Mouse (Mus musculus) liver, embryonic 13.5 days (tissue): ENCODE measurements around the gene Elobl. TPM values are rescaled to one million over a fixed set of nuclear protein-coding genes. Genes with fewer than 3 reads are reported as not detected.

Experiments
- ATAC-seq: fragments of 200-750 bp; cut with Nextera tagmentation; 2 replicates; pipeline ENCODE4 v1.8.0; 2017; ENCODE audit warnings: low read depth, mild to moderate bottlenecking, moderate number of reproducible peaks, moderate library complexity
- DNase-seq: peaks from one replicate; pipeline ENCODE4 v3.0.0; 2022
- H3K27ac ChIP-seq: fragments of 300-500 bp; sonication (generic); 2 replicates; pipeline ENCODE4 v1.5.1; 2015; ENCODE audit warnings: moderate library complexity, mild to moderate bottlenecking, inconsistent platforms
- H3K27me3 ChIP-seq: fragments of 300-500 bp; sonication (generic); 2 replicates; pipeline ENCODE4 v1.6.1; 2015; ENCODE audit warnings: mild to moderate bottlenecking, inconsistent platforms
- H3K36me3 ChIP-seq: fragments of 300-500 bp; sonication (generic); 2 replicates; pipeline ENCODE4 v1.6.1; 2015; ENCODE audit warnings: mild to moderate bottlenecking, inconsistent platforms
- H3K4me1 ChIP-seq: fragments of 300-500 bp; sonication (generic); replicated peaks from 2 replicates; pipeline ENCODE4 v1.6.1; 2015; ENCODE audit warnings: inconsistent platforms
- H3K4me2 ChIP-seq: fragments of 300-500 bp; sonication (generic); 2 replicates; pipeline ENCODE4 v1.6.1; 2015; ENCODE audit warnings: inconsistent platforms, mild to moderate bottlenecking, moderate library complexity
- H3K4me3 ChIP-seq: fragments of 300-500 bp; sonication (generic); replicated peaks from 2 replicates; pipeline ENCODE4 v1.5.1; 2015; ENCODE audit warnings: mild to moderate bottlenecking, inconsistent platforms
- H3K9ac ChIP-seq: fragments of 300-500 bp; sonication (generic); 2 replicates; pipeline ENCODE4 v1.6.1; 2015; ENCODE audit warnings: mild to moderate bottlenecking, inconsistent platforms
- H3K9me3 ChIP-seq: fragments of 300-500 bp; sonication (generic); replicated peaks from 2 replicates; pipeline ENCODE4 v1.6.1; 2016; ENCODE audit warnings: inconsistent platforms
- WGBS: fragments of 180-500 bp; shearing (Covaris S2); methylation state at CpG from one replicate; pipeline ENCODE4 v1.1.7; 2015; ENCODE audit not compliant: insufficient replicate concordance; 5-methylcytosine and 5-hydroxymethylcytosine counted together
- polyA plus RNA-seq: library from polyadenylated mRNA; unstranded; fragments of >200 nt; fragmentation: Nextera tagmentation; extraction: Ambion mirVana; gene quantifications from 2 replicates; pipeline ENCODE4 v1.2.1, GENCODE M21; 2015

The Elobl gene
- polyA plus RNA-seq, 1 experiment from 2014 or later, result not detected

- H3K9ac ChIP-seq, result no peak overlapping the region
- WGBS, result 76% methylated on average over 5 of the region's 5 CpGs
Observed at GRCm38 (mm10) chr11:88952117-88952516, 14.6 kb downstream of the Elobl start.

GRCm38 (mm10) chr11:88951576-88951975 is 15.2 kb downstream of the Elobl start:
- ATAC-seq (no peak), DNase-seq (no peak)

More at GRCm38 (mm10) chr11:88952117-88952516, 14.6 kb downstream of the Elobl start:
- Histone ChIP-seq H3K4me1 (peaks cover 41% of the 10 kb centered on the region), H3K4me2 (no peak overlapping the region), H3K36me3 (no peaks in the 10 kb centered on the region; the same call in 1 of the 2 replicates), H3K27ac (no peak overlapping the region), H3K27me3 (no peaks in the 10 kb centered on the region), H3K4me3 (no peak overlapping the region), H3K9me3 (no peaks in the 10 kb centered on the region)
- ATAC-seq, result no peak
- DNase-seq, result no peak

GRCm38 (mm10) chr11:88950640-88951250 is 16.0 kb downstream of the Elobl start:
- Histone ChIP-seq H3K4me2 (0 out of 2 replicates have a peak overlapping the region, but pooled peaks have one; percentile 14), H3K27ac (no peak overlapping the region), H3K36me3 (no peaks in the 10 kb centered on the region; the same call in 1 of the 2 replicates), H3K4me1 (peaks cover 41% of the 10 kb centered on the region), H3K9ac (no peak overlapping the region), H3K4me3 (no peak overlapping the region), H3K27me3 (no peaks in the 10 kb centered on the region), H3K9me3 (no peaks in the 10 kb centered on the region)
- no peak for ATAC-seq
- 81% methylated on average over 13 of the region's 13 CpGs for WGBS
- DNase-seq, result no peak

More at GRCm38 (mm10) chr11:88951576-88951975, 15.2 kb downstream of the Elobl start:
- no peak overlapping the region for H3K9ac ChIP-seq
- H3K4me3 ChIP-seq, result no peak overlapping the region
- no peaks in the 10 kb centered on the region for H3K9me3 ChIP-seq
- no peak overlapping the region for H3K27ac ChIP-seq
- H3K4me1 ChIP-seq, result peaks cover 41% of the 10 kb centered on the region
- no peaks in the 10 kb centered on the region for H3K27me3 ChIP-seq
- WGBS, result 86% methylated on average over 2 of the region's 2 CpGs
- H3K4me2 ChIP-seq, result no peak overlapping the region
- no peaks in the 10 kb centered on the region; the same call in 1 of the 2 replicates for H3K36me3 ChIP-seq

GRCm38 (mm10) chr11:88949802-88950639 is 16.7 kb downstream of the Elobl start:
- Histone ChIP-seq H3K4me2 (0 out of 2 replicates have a peak overlapping the region, but pooled peaks have one; percentile 14), H3K27ac (no peak overlapping the region; the same call in 1 of the 2 replicates), H3K4me1 (peaks cover 37% of the 10 kb centered on the region), H3K9ac (no peak overlapping the region), H3K9me3 (no peaks in the 10 kb centered on the region), H3K4me3 (no peak overlapping the region), H3K27me3 (no peaks in the 10 kb centered on the region), H3K36me3 (no peaks in the 10 kb centered on the region; the same call in 1 of the 2 replicates)
- DNase-seq (no peak), ATAC-seq (no peak)
- WGBS, result 54% methylated on average over 8 of the region's 8 CpGs

GRCm38 (mm10) chr11:88948896-88949295 is 17.8 kb downstream of the Elobl start:
- H3K4me1 ChIP-seq, result peaks cover 26% of the 10 kb centered on the region
- whole genome bisulfite sequencing, result 72% methylated on average over 8 of the region's 8 CpGs
- DNase-seq, result no peak

GRCm38 (mm10) chr11:88945971-88946585 is 20.7 kb downstream of the Elobl start:
- no peak for ATAC-seq
- H3K27me3 ChIP-seq, result no peaks in the 10 kb centered on the region
- WGBS, result 34% methylated on average over 8 of the region's 8 CpGs

More at GRCm38 (mm10) chr11:88948896-88949295, 17.8 kb downstream of the Elobl start:
- Histone ChIP-seq H3K9me3 (no peaks in the 10 kb centered on the region), H3K27me3 (no peaks in the 10 kb centered on the region), H3K9ac (no peak overlapping the region), H3K27ac (no peak overlapping the region), H3K4me2 (no peak overlapping the region), H3K36me3 (peaks cover 5% of the 10 kb centered on the region; the same call in 1 of the 2 replicates), H3K4me3 (no peak overlapping the region)
- ATAC-seq, result no peak

GRCm38 (mm10) chr11:88941489-88941888 is 25.2 kb downstream of the Elobl start:
- no peaks in the 10 kb centered on the region for H3K27me3 ChIP-seq
- H3K36me3 ChIP-seq, result peaks cover 9% of the 10 kb centered on the region; the same call in 1 of the 2 replicates
- H3K9ac ChIP-seq, result no peak overlapping the region
- DNase-seq (no peak), ATAC-seq (no peak)
- no peak overlapping the region for H3K27ac ChIP-seq
- H3K4me1 ChIP-seq, result no peaks in the 10 kb centered on the region
- no peak overlapping the region for H3K4me2 ChIP-seq
- 64% methylated on average over 12 of the region's 12 CpGs for WGBS
- H3K4me3 ChIP-seq, result no peak overlapping the region
- H3K9me3 ChIP-seq, result no peaks in the 10 kb centered on the region

More at GRCm38 (mm10) chr11:88945971-88946585, 20.7 kb downstream of the Elobl start:
- H3K9ac ChIP-seq, result no peak overlapping the region
- DNase-seq, result no peak
- H3K9me3 ChIP-seq, result no peaks in the 10 kb centered on the region
- no peak overlapping the region for H3K4me3 ChIP-seq
- no peak overlapping the region for H3K27ac ChIP-seq
- peaks cover 15% of the 10 kb centered on the region for H3K4me1 ChIP-seq
- H3K36me3 ChIP-seq, result peaks cover 9% of the 10 kb centered on the region; the same call in 1 of the 2 replicates
- no peak overlapping the region for H3K4me2 ChIP-seq

GRCm38 (mm10) chr11:88939634-88940033 is 27.1 kb downstream of the Elobl start:
- Histone ChIP-seq H3K27me3 (no peaks in the 10 kb centered on the region), H3K9ac (no peak overlapping the region), H3K4me3 (no peak overlapping the region), H3K9me3 (no peaks in the 10 kb centered on the region), H3K27ac (no peak overlapping the region), H3K4me2 (no peak overlapping the region), H3K36me3 (peaks cover 15% of the 10 kb centered on the region), H3K4me1 (no peaks in the 10 kb centered on the region)
- DNase-seq (no peak), ATAC-seq (no peak)
- 77% methylated on average over 4 of the region's 4 CpGs for WGBS

- H3K4me1 ChIP-seq, result no peaks in the 10 kb centered on the region
- no peak overlapping the region for H3K27ac ChIP-seq
- no peak overlapping the region for H3K4me2 ChIP-seq
- no peak overlapping the region for H3K9ac ChIP-seq
- peaks cover 14% of the 10 kb centered on the region for H3K36me3 ChIP-seq
- H3K4me3 ChIP-seq, result no peak overlapping the region
- no peaks in the 10 kb centered on the region for H3K9me3 ChIP-seq
- H3K27me3 ChIP-seq, result no peaks in the 10 kb centered on the region
- WGBS, result 83% methylated on average over 2 of the region's 2 CpGs
- ATAC-seq, result no peak
- DNase-seq, result no peak
Observed at GRCm38 (mm10) chr11:88938770-88939169, 28.0 kb downstream of the Elobl start.

- 73% methylated on average over 2 of the region's 2 CpGs for WGBS
- Histone ChIP-seq H3K36me3 (peaks cover 14% of the 10 kb centered on the region), H3K9ac (no peak overlapping the region), H3K4me1 (no peaks in the 10 kb centered on the region), H3K4me2 (no peak overlapping the region), H3K27me3 (no peaks in the 10 kb centered on the region), H3K4me3 (no peak overlapping the region), H3K9me3 (no peaks in the 10 kb centered on the region), H3K27ac (no peak overlapping the region)
- no peak for DNase-seq
- no peak for ATAC-seq
Observed at GRCm38 (mm10) chr11:88937886-88938285, 28.8 kb downstream of the Elobl start.
